14 mouse cellular contexts compared by ENCODE assay signal in the genomic region with DNA sequence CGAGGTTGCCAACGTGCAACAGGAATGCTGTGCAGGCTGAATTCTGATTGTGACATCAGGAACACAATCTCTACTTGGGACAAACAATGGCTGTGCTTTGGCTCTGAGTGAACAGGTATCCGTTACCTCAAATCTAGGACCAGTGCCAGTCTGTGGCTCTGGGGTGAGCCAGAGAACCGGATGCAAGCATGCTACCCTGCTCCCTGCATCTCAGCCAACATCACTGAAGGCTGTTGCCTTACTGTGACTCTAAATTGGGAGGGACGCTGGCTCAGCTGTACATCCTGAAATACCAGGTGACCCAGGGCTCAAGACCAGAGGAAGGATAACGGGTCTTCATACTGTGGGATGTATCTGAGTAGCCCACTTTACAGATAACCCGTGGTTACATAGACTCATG.
DNase-seq lines count a peak whose midpoint lies in the region; ATAC-seq lines count a peak whose summit lies in the region.
"Had no signal": no experiment of that assay in that cellular context is flagged by ENCODE, and none has a peak within 500 bp of the region (broad histone marks: within the 10 kb centered on the region; RNA-seq: fewer than 3 reads in every experiment).

No protein-coding gene starts in this region.

- H3K4me1 ChIP-seq in heart, embryonic 12.5 days (replicated peaks), result peaks cover 14% of the 10 kb centered on the region
- peaks cover 92% of the 10 kb centered on the region for H3K4me1 ChIP-seq in megakaryocyte, embryonic 14.5 days
- H3K4me1 ChIP-seq: neural tube, embryonic 15.5 days; stomach, embryonic 15.5 days had no signal

- 0 out of 2 replicates have a peak, but pooled peaks cover 3% of the 10 kb centered on the region for H3K9me3 ChIP-seq in heart, embryonic 12.5 days (replicated peaks)
- peaks cover 9% of the 10 kb centered on the region; the same call in 1 of the 2 replicates for H3K9me3 ChIP-seq in megakaryocyte, embryonic 14.5 days
- H3K9me3 ChIP-seq: forebrain, embryonic 10.5 days; neural tube, embryonic 15.5 days; stomach, embryonic 15.5 days had no signal

- no peak for DNase-seq in heart, adult 9 months (ENCODE audit: low spot score in 2 of 2)
- DNase-seq in naive thymus-derived CD4-positive, alpha-beta T cell, adult 2 months (ENCODE audit: low read depth), result peak; percentile 53
- DNase-seq in cerebellum, postnatal 25 days, result no peak
- no peak for DNase-seq in kidney, adult 9 months
- DNase-seq: cerebellum, adult 8-10 months; kidney, adult 8-10 months; liver had no signal

- WGBS in heart, embryonic 12.5 days, result 74% methylated on average over 7 of the region's 7 CpGs

- ATAC-seq in heart, embryonic 12.5 days (ENCODE audit: insufficient number of reproducible peaks, low FRiP score), result no peak
- ATAC-seq in megakaryocyte, adult 5-6 weeks (ENCODE audit: poor library complexity, severe bottlenecking), result no peak
- peak; percentile 33 for ATAC-seq in activated CD4-positive, CD25-positive, alpha-beta regulatory T cell, adult 4 months

- no peak overlapping the region for H3K9ac ChIP-seq in heart, embryonic 12.5 days
- H3K9ac ChIP-seq: neural tube, embryonic 15.5 days; stomach, embryonic 15.5 days had no signal

- no peaks in the 10 kb centered on the region for H3K27me3 ChIP-seq in heart, embryonic 12.5 days (replicated peaks)
- no peaks in the 10 kb centered on the region for H3K27me3 ChIP-seq in megakaryocyte, embryonic 14.5 days (replicated peaks)
- H3K27me3 ChIP-seq: neural tube, embryonic 15.5 days; stomach, embryonic 15.5 days had no signal

- no peak overlapping the region for H3K4me2 ChIP-seq in heart, embryonic 12.5 days
- H3K4me2 ChIP-seq: neural tube, embryonic 15.5 days; stomach, embryonic 15.5 days had no signal

- peaks cover 13% of the 10 kb centered on the region for H3K36me3 ChIP-seq in heart, embryonic 12.5 days
- H3K36me3 ChIP-seq in megakaryocyte, embryonic 14.5 days (replicated peaks; ENCODE audit: low read length), result peaks cover 46% of the 10 kb centered on the region
- H3K36me3 ChIP-seq: stomach, embryonic 15.5 days had no signal

- no peak overlapping the region for H3K4me3 ChIP-seq in heart, embryonic 12.5 days
- peak overlapping the region; percentile 78 for H3K4me3 ChIP-seq in megakaryocyte, embryonic 14.5 days (replicated peaks)
- H3K4me3 ChIP-seq: forebrain, embryonic 10.5 days; neural tube, embryonic 15.5 days; stomach, embryonic 15.5 days had no signal

- peak overlapping the region; percentile 0; the same call in 1 of the 2 replicates for H3K27ac ChIP-seq in heart, embryonic 12.5 days (ENCODE audit: poor library complexity, severe bottlenecking)
- H3K27ac ChIP-seq: forebrain, embryonic 10.5 days; neural tube, embryonic 15.5 days; stomach, embryonic 15.5 days had no signal
